Mouse (Mus musculus): ENCODE measurements around the gene Zc3h7a.

DNA sequence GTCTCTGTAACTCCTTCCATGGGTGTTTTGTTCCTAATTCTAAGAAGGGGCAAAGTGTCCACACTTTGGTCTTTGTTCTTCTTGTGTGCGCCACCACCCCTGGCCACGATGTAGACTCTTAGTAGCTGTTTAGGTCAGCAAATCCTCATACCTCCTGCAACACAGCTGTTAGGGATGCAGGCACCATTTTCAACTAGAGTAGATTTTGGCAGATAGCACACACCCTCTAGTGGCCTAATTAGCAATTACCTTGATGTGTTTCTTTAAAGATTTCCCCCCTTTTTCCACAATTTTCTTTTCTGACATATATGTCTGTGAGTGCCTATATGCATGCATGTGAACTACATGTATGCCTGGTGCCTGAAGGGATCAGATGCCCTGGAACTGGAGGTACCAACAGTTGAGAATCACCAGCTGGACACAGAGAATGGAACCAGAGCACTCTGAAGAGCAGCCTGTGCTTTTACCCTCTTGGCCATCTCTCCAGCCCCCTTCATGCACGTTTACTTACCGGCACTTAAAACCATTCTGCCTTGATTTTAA, 66.9 kb downstream of the Zc3h7a start:
- TF ChIP-seq CTCF (IDR thresholded peaks at IDR 0.05; ENCODE audit: borderline replicate concordance, insufficient read depth, low read length), result no peak
- no peak for TF ChIP-seq POLR2A (IDR thresholded peaks at IDR 0.05; ENCODE audit: low read depth, low read length)
